Mouse (Mus musculus) forebrain, embryonic 10.5 days (tissue): Measurements from ENCODE around the gene Ptgis. TPM values are rescaled to one million over a fixed set of nuclear protein-coding genes. Genes with fewer than 3 reads are reported as not detected.

Experiments used
- DNase-seq: peaks from one replicate; pipeline ENCODE4 v3.0.0-alpha.2; 2017; ENCODE audit warnings: low spot score; ENCODE audit errors: extremely low spot score
- H3K27ac ChIP-seq: fragments of 300-500 bp; sonication (generic); 2 replicates; pipeline ENCODE4 v1.5.1; 2016; ENCODE audit warnings: mild to moderate bottlenecking
- H3K27me3 ChIP-seq: fragments of 300-500 bp; sonication (generic); 2 replicates; pipeline ENCODE4 v1.6.1; 2016; ENCODE audit warnings: mild to moderate bottlenecking; ENCODE audit not compliant: poor library complexity, severe bottlenecking
- H3K36me3 ChIP-seq: fragments of 300-500 bp; sonication (generic); replicated peaks from 2 replicates; pipeline ENCODE4 v1.6.1; 2016; ENCODE audit warnings: mild to moderate bottlenecking, moderate library complexity
- H3K4me1 ChIP-seq: fragments of 300-500 bp; sonication (generic); 2 replicates; pipeline ENCODE4 v1.6.1; 2016
- H3K4me3 ChIP-seq: fragments of 300-500 bp; sonication (generic); 2 replicates; pipeline ENCODE4 v1.5.1; 2016; ENCODE audit warnings: mild to moderate bottlenecking, moderate library complexity
- H3K9me3 ChIP-seq: fragments of 300-500 bp; sonication (generic); 2 replicates; pipeline ENCODE4 v1.6.1; 2016; ENCODE audit warnings: mild to moderate bottlenecking, moderate library complexity
- WGBS: fragments of 180-500 bp; shearing (Covaris S2); methylation state at CpG from one replicate; pipeline ENCODE4 v1.1.7; 2016; 5-methylcytosine and 5-hydroxymethylcytosine counted together
- polyA plus RNA-seq: library from polyadenylated mRNA; unstranded; fragments of >200 nt; fragmentation: Nextera tagmentation; extraction: Ambion mirVana; gene quantifications from 2 replicates; pipeline ENCODE4 v1.2.1, GENCODE M21; 2016

The Ptgis gene
- polyA plus RNA-seq, 1 experiment from 2014 or later, result 13.5 TPM

DNA sequence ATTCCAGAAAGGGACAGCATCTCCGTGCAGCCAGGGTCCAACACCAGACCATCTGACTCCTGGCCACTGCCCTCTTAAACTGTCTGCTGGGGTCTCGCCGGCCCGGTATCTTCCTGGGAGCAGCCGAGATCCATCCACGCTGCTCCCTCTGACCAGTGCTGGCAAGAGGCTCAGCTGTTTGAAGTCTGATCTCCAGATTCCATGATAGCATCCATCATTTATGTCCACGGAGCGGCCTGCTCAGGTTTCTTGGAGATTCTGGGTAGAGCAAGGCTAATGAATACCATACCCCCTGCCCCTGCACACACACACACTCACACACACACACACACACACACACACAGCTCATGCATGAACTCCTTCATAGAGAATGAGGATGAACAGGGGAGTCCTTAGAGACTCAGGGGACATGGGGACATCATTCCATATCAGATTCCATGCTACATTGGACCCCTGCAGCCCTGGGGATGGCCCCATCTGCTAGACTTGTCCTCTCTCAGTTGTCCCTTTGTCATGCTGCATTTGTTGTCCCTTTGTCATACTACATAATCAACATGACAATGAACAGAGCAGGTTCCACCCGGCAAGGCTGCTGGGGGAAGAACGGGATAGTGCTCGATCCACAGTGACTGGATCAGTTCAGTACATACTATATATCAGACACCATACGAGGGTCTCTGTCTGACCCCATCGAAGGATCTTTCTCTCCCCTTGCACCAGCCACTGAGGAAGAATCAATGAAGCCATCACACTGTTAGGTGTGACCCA, 41.6 kb downstream of the Ptgis start:
- peaks cover 4% of the 10 kb centered on the region for H3K36me3 ChIP-seq
- H3K4me1 ChIP-seq, result peaks cover 25% of the 10 kb centered on the region
- no peaks in the 10 kb centered on the region for H3K27me3 ChIP-seq
- H3K27ac ChIP-seq, result no peak overlapping the region
- no peak overlapping the region for H3K4me3 ChIP-seq
- WGBS, result 77% methylated on average over 13 of the region's 13 CpGs
- no peak for DNase-seq
- no peaks in the 10 kb centered on the region for H3K9me3 ChIP-seq

DNA sequence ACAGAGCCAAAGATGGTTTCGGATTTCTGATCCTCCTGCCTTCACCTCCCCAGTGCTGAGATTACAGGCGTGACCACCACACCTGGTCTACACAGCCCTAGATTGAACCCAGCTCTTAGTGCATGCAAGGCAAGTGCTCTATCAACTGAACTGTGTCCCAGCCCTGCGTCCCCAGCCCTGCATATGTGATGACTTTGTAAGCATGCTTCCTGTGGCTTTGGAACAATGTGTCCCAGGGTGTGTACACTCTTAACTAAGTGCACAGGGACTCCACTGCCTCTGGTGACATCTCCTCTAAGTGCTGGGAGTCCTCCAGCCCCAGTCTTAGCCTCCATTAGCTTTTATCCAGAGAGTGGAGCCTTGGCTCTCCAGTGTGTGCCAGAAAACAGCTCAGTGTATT, 47.0 kb downstream of the Ptgis start:
- Histone ChIP-seq H3K36me3 (peaks cover 4% of the 10 kb centered on the region; the same call in 1 of the 2 replicates), H3K9me3 (no peaks in the 10 kb centered on the region), H3K27me3 (peaks cover 35% of the 10 kb centered on the region), H3K27ac (no peak overlapping the region), H3K4me1 (peaks cover 25% of the 10 kb centered on the region), H3K4me3 (no peak overlapping the region)
- DNase-seq, result no peak
- 80% methylated on average over 3 of the region's 3 CpGs for WGBS

DNA sequence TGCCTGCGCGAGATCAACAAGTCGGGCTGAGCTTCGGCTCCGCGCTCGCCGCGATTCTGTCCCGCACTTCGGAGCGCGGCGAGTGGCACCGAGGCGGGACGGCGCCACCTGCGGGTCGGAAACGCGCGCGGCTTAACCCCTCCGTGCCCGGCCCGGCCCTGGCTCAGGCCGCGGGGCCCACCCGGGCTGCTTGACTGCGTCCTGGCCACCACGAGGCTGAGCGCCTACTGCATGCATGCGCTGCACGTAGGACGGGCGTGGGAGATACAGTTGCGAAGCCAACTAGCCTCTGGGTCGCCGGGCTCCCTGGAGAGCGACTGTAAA, 50.4 kb downstream of the Ptgis start, which contains the start of gene Kcnb1:
Gene Kcnb1 (minus strand): TSS at position 80 of the 324 bp plus-strand sequence.
- Histone ChIP-seq H3K27ac (peak within 1 kb of the TSS; percentile 79), H3K27me3 (peaks cover 68% of the 10 kb centered on the region), H3K9me3 (no peaks in the 10 kb centered on the region), H3K4me3 (peak within 1 kb of the TSS; percentile 62), H3K36me3 (0 out of 2 replicates have a peak, but pooled peaks cover 4% of the 10 kb centered on the region), H3K4me1 (peaks cover 37% of the 10 kb centered on the region)
- DNase-seq, result peak; percentile 62
- under 1% methylated on average over 41 of the region's 41 CpGs for WGBS

DNA sequence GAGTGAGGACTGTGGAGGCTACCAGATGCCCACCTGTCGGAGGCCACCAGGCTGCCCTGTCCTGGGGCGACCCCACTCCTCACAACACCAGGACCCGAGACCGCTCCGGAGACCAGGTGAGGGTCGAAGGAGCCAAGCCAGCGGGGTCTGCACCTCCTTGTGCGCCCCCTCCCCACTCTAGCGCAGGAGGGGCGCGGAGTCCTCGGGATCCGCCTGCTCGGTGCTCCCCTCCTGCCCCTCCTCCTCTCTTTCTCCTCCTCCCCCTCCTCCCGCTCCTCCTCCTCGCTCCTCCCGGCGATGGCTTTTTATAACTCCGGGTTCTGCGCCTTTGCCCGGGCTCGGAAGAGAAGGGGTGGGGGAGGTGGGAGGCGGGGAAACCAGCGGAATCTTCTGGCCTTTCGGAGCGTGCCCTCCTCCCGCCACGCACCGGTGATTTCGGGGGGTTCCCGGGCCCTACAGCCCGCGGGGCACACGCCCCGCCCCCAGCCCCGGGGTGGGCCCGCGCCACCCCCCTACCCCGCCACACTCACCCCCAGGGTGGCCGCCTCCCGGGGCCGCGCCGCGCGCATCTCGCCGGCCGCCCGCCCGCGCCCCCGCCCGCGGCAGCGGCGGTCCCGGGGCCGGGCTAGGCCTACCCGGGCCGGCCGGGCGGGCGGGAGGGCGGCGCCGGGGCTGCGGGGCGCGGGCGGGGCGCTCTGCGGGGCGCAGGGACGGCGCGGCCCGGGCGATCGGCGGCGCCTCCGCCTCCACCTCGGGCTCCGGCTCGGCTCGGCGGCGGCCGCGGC, 50.9 kb downstream of the Ptgis start:
- DNase-seq, result peak; percentile 40
- WGBS, result 7% methylated on average over 80 of the region's 91 CpGs
- H3K9me3 ChIP-seq, result no peaks in the 10 kb centered on the region
- peak overlapping the region; percentile 79 for H3K27ac ChIP-seq
- peaks cover 37% of the 10 kb centered on the region for H3K4me1 ChIP-seq
- H3K27me3 ChIP-seq, result peaks cover 70% of the 10 kb centered on the region
- H3K36me3 ChIP-seq, result 0 out of 2 replicates have a peak, but pooled peaks cover 4% of the 10 kb centered on the region
- H3K4me3 ChIP-seq, result peak overlapping the region; percentile 62

DNA sequence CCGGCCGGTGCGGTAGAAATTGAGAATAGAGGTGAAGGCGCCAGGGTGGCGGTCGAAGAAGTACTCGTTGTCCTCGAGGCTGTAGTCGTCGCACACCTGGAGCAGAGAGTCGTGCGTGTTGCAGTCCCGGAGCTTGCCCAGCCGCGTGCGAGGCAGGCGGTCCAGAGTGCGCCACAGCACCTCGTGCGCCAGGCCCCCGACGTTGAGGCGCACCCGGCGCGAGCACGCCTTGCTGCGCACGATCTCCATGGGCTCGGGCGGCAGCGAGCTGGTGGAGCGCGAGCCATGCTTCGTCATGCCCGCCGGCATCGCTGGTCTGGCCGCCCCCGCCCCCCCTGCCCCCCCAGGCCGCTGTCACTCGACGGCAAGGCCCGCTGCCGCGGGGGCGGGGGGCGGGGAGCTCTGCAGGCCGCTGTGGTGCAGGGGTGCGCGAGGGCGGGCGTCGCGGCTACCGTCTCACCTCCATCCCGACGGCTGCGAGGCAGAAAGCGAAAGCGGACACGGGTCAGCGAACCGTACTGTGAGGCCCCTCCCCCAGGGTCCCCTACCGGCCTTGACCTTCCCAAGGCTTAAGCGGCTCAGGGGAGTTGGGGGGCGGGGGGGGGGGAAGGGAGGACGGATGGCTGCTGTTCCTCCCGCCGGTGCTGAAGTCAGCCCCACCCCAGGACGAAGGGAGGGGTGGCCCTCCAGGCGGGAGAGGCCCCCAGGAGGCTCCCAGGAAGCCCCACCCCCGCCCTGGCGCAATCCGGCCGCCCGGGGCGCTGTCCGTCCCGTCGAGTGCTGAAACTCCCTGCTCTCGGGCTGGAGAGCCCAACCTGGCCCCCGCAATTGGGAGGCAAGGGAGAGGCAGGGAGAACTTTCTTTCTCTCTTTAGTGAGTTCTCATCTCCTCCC, 51.8 kb downstream of the Ptgis start:
- 16% methylated on average over 80 of the region's 83 CpGs for WGBS
- Histone ChIP-seq H3K27ac (peak overlapping the region; percentile 25; the same call in 1 of the 2 replicates), H3K27me3 (peaks cover 70% of the 10 kb centered on the region), H3K9me3 (no peaks in the 10 kb centered on the region), H3K4me3 (peak overlapping the region; percentile 62), H3K36me3 (0 out of 2 replicates have a peak, but pooled peaks cover 4% of the 10 kb centered on the region), H3K4me1 (peaks cover 37% of the 10 kb centered on the region)
- DNase-seq, result peak; percentile 67

DNA sequence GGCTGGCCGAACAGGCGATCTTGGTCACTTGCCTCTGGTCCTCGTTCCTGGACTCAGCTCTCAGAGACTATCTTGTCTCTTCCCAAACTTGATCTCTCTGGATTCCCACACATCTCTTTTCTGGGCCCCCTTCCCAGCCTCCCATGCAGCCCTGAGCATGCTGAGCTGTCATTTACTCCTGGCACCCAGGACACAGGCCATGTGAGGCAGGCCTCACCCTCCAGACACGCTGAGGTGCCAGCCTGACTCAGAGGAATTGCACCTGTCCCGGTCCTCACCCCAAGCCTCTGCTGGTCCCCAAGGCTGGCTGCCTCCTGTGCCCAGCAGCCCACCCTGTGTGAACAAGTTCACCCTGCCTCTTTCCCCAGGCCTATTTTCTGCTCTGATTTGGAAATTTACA, 53.3 kb downstream of the Ptgis start:
- Histone ChIP-seq H3K27ac (no peak overlapping the region), H3K36me3 (peaks cover 9% of the 10 kb centered on the region; the same call in 1 of the 2 replicates), H3K4me3 (no peak overlapping the region), H3K9me3 (peaks cover 5% of the 10 kb centered on the region; the same call in 1 of the 2 replicates), H3K4me1 (peaks cover 37% of the 10 kb centered on the region), H3K27me3 (peaks cover 70% of the 10 kb centered on the region)
- 81% methylated on average over 5 of the region's 5 CpGs for WGBS
- no peak for DNase-seq

DNA sequence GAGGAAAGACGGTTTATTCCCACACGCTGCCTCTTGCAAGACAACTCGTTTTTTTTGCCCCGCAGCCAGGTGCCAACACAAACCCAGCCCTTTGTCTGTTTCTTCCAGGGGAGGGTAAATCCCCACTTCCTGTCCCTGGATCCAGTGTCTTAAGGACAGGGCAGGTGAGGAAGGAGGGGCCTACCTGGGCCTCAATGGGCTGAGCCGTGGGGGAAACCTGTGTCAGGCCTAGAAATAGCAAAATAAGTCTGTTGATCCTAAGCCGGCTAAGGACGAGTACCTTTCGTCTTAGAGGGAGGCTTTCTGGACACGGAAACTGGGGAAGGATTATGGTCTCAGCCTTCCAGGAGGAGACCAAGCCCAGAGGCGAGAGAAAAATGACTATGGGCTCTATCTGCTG, 53.9 kb downstream of the Ptgis start:
- Histone ChIP-seq H3K4me1 (peaks cover 37% of the 10 kb centered on the region), H3K4me3 (no peak overlapping the region), H3K27ac (no peak overlapping the region), H3K9me3 (peaks cover 5% of the 10 kb centered on the region; the same call in 1 of the 2 replicates), H3K36me3 (peaks cover 9% of the 10 kb centered on the region; the same call in 1 of the 2 replicates), H3K27me3 (peaks cover 65% of the 10 kb centered on the region)
- no peak for DNase-seq
- WGBS, result 38% methylated on average over 10 of the region's 10 CpGs

DNA sequence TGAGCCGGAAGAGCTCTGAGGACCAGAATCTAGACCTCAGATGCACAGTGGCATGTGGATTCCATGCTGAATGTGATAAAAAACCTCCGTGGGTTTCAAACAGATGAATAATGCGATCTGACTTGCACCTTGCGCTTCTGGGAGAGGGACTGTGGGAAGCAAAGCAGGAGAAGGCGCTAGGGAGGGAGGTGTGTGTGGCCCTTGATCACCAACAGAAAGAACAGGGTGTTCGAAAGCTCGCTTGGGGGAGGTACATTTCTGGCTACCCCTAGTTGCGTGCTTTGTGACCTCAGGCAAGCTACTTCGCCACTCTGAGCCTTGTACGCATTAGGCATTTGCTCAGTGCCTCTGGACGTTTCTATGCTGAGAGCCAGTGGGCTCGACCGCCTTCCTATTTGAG, 54.4 kb downstream of the Ptgis start:
- DNase-seq, result no peak
- peaks cover 37% of the 10 kb centered on the region for H3K4me1 ChIP-seq
- peaks cover 9% of the 10 kb centered on the region; the same call in 1 of the 2 replicates for H3K36me3 ChIP-seq
- H3K27ac ChIP-seq, result no peak overlapping the region
- 64% methylated on average over 13 of the region's 13 CpGs for WGBS
- H3K27me3 ChIP-seq, result peaks cover 59% of the 10 kb centered on the region
- no peak overlapping the region for H3K4me3 ChIP-seq
- peaks cover 5% of the 10 kb centered on the region; the same call in 1 of the 2 replicates for H3K9me3 ChIP-seq

DNA sequence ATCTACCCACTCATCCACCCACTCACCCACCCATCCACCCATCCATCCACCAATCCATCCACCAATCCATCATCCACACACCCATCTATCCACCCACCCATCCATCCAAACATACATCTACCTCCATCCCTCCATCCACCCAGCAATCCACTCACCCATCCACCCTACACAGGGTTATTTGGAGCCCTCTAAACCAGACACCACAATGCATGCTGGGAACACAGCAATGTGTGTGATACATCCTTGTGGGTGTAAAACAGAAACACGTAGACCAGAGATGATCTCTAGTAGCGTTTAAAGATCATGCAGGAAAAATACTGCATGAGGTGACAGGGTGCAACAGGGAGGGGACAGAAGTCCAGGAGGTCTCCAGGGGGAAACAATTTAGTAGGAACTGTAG, 55.0 kb downstream of the Ptgis start:
- Histone ChIP-seq H3K36me3 (peaks cover 9% of the 10 kb centered on the region; the same call in 1 of the 2 replicates), H3K4me1 (peaks cover 32% of the 10 kb centered on the region), H3K27ac (no peak overlapping the region), H3K9me3 (peaks cover 5% of the 10 kb centered on the region; the same call in 1 of the 2 replicates), H3K4me3 (no peak overlapping the region), H3K27me3 (peaks cover 54% of the 10 kb centered on the region)
- no peak for DNase-seq
- WGBS, result 87% methylated on average over 2 of the region's 2 CpGs

DNA sequence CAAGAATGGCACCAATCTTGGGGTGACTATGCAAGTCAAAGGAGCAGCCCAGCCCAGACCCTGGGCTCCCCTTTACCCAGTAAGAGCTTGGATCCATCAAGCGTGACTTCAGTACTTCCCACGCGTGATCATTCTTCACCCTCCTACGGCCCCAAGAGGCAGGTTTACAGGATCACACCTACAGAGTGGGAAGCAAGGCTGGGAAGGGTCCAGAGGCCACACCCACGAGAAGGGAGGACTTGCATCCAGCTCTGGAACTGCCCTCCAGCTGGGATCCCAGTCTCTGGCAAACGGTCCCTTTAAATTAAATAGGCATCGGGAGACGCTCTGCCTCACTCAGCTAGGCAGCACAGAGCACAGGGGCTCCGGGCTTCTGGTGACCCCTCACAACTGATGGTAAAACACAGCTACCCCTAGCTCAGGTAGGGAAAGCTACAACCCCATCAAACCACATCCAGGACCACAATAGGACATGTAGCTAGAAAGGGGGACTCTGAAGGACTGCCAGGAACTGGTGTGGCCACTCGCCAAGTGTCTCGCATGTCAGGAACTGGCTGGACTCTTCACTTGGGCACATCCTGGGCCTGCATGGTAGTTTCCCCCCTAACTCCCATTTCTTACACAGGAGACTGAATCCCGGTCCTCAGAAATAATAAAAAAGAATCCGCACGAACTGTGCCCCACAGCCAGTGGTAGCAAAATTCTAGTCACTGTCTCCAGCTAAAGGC, 58.6 kb downstream of the Ptgis start:
- WGBS, result 91% methylated on average over 14 of the region's 14 CpGs
- H3K4me3 ChIP-seq, result no peak overlapping the region
- no peak for DNase-seq
- H3K4me1 ChIP-seq, result peaks cover 9% of the 10 kb centered on the region
- peaks cover 5% of the 10 kb centered on the region; the same call in 1 of the 2 replicates for H3K9me3 ChIP-seq
- no peak overlapping the region for H3K27ac ChIP-seq
- peaks cover 5% of the 10 kb centered on the region; the same call in 1 of the 2 replicates for H3K36me3 ChIP-seq
- H3K27me3 ChIP-seq, result peaks cover 20% of the 10 kb centered on the region

DNA sequence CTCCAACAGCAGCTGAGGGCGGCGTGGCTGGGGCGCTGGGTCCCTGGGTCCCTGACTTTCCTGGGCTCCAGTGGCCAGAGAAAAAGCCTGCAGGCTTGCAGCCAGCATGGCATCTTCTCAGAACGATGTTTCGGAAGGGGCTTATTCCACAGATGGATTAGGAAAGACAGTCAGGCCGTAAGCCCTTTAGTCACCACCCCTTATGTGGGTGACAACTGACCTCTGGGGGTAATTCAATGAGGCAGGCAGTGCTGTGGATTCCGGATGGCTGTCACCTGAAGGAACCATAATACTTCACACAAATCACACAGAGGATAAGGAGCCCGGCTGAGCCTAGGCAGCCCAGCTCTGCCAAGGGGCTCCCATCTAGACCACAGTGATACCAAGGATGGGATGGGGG, 59.3 kb downstream of the Ptgis start:
- Histone ChIP-seq H3K9me3 (peaks cover 5% of the 10 kb centered on the region; the same call in 1 of the 2 replicates), H3K27me3 (peaks cover 12% of the 10 kb centered on the region), H3K36me3 (peaks cover 5% of the 10 kb centered on the region; the same call in 1 of the 2 replicates), H3K4me3 (no peak overlapping the region), H3K4me1 (peaks cover 3% of the 10 kb centered on the region; the same call in 1 of the 2 replicates), H3K27ac (no peak overlapping the region)
- WGBS, result 82% methylated on average over 8 of the region's 8 CpGs
- no peak for DNase-seq
